Mouse (Mus musculus) heart, postnatal 4 days (tissue): ENCODE results near the gene Eomes. TPM values are rescaled to one million over a fixed set of nuclear protein-coding genes. Genes with fewer than 3 reads are reported as not detected.

Experiments
- DNase-seq: peaks from one replicate; pipeline ENCODE4 v3.0.0; 2021
- total RNA-seq, 2 experiments: library from RNA; stranded (reverse); gene quantifications; 2 replicates each; pipeline ENCODE4 v1.2.3; 2021

Gene Eomes
- total RNA-seq, 2 experiments from 2014 or later = not detected

DNA sequence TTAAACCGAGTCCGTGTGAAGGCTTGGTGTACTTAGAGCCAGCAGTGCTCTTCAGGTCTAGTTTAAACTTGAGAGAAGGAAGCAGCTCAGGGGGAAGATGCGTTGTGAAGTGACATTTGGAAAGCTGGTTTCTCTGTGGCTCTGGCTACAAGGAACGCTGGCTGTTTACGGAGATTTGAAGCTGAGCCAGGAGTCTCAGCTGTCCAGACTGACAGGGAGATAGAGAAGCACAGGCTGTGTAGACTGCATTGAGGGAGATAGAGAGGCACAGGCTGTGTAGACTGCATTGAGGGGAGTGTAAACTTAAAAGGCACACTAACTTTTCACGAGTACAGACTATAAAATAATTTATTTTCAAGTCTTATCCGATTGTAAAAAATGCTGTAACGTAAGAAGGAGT lies 42.0 kb downstream of the Eomes start:
- DNase-seq = peak; percentile 43

DNA sequence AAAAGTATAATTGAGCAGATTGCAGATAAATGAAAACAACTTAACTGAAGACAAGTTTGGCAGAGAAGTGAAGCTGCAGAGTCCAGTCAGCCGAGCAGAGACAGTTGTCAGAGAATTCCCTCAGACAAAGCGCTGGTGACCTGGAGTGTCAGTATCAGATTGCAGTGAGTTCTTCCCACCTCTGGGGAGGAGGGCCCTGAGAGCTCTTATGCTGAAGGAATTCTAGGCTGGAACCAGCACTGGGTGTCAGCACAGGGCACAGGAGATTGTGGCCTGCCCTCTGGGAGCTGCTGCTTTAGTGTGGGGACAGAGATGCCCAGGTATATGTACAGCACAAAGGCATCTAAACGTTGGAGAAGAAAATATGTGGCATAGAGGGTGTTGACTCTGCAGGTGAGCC lies 42.8 kb downstream of the Eomes start:
- no peak for DNase-seq

GRCm38 (mm10) chr9:118521659-118522058 lies 43.6 kb downstream of the Eomes start:
- DNase-seq = no peak

DNA sequence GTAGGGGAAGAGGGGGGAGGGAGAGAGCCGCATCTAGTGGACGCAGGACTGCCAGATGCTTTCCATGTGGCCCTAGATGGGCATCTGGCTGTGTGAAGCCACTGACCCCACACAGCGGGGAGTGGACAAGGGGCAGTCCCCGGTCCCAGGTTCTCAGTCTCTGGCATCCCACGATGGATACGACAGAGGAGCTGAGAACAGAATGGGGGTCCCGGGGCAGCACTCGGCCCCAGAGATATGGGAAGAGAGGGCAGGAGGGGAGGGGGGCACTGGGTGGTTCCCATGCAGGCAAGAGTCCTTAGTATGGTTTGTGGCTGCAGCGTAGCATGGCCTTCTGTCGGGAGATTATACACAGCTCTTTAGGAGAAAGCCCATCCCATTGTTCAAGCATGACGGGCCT lies 45.7 kb downstream of the Eomes start:
- DNase-seq = no peak

DNA sequence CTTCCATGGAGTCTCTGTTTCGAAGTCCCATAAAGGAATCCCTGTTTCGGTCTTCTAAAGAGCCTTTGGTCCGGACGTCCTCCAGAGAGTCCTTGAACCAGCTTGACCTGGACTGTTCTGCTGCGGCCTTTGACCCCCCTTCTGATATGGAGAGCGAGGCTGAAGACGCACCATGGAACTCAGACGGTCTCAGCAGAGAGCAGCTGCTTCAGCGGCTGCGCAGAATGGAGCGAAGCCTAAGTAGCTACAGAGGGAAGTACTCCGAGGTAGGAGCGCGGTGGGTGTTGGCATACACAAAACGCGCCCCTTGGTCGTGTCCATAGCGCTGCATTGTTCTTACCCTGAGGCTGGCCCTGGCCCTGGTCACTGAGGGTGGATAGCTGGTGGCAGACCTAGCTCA lies 49.0 kb downstream of the Eomes start:
- DNase-seq = no peak

DNA sequence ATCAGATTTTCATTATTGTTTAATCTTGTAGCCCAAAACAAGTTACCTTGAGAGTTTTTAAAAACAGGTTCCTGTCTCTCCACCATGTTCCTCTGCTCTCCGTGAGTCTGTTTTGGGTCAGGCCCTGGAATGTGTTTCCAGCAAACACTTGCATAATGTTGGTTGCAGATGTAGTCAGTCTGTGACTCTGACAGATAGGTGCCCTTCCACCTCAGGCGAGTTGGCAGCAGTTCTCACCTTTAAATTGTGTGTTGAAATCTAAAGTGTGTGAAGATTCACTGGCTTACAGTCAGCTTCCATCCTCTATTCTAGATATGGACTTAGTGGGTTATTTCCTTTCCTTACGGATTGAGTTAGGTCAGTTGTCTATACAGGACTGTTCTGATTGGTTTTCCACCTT lies 51.8 kb downstream of the Eomes start:
- no peak for DNase-seq

DNA sequence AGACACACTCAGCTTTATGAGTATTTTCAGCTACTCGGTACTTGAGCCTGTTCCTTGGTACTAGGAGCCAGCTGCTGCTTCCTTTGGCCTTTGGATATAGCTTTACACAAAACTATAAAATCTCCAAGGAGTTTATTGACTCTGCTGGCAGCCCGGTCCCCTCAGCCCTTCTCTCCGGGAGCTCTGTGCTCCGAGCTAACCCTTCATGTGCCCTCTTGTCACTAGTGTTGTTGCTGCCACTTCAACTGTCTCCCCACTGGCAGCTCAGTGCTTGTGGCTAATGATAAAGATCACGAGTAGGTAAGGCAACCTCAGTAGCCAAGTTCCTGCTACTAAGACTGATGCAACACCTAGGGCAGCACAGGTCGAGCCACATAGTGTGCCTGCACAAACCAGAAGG lies 52.7 kb downstream of the Eomes start:
- no peak for DNase-seq

GRCm38 (mm10) chr9:118532516-118533205 lies 54.6 kb downstream of the Eomes start:
- DNase-seq = no peak

Other genes with a start within 250 kb of the Eomes start
- gene Golga4, start 28.1 kb downstream of the Eomes start, total RNA-seq = 100 to 1,000 TPM; 144 to 146 TPM
- 100 to 1,000 TPM in 1 of 2 experiments, 10 to 100 TPM in 1; 99.6 to 116 TPM for gene Itga9, start 128.5 kb downstream of the Eomes start, total RNA-seq